Mouse (Mus musculus) lung, adult 18-20 months (tissue): ENCODE results near the gene Fads2.

Experiments used
- DNase-seq, 2 experiments: peaks; one replicate each; pipeline ENCODE4 v3.0.0; 2022; ENCODE audit warnings: mixed read lengths in 2 of 2

Fads2 gene

GRCm38 (mm10) chr19:10012827-10013278 lies 88.7 kb downstream of the Fads2 start:
- peak in 1 of 2 experiments; percentile 41 for DNase-seq
